Mouse (Mus musculus) left cerebral cortex, adult 2 months (tissue): Measurements from ENCODE around the gene Fmo4. TPM values are rescaled to one million over a fixed set of nuclear protein-coding genes. Genes with fewer than 3 reads are reported as not detected.

Experiments
- DNase-seq, 2 experiments: peaks; one replicate each; pipeline ENCODE4 v3.0.0; 2021 to 2022; ENCODE audit warnings: low spot score in 2 of 2, mixed read lengths in 1 of 2; ENCODE audit errors: extremely low spot score in 1 of 2
- H3K27ac ChIP-seq: fragments of 200-600 bp; 2 replicates; pipeline ENCODE4 v1.8.1; 2022
- H3K4me3 ChIP-seq: fragments of 200-600 bp; 2 replicates; pipeline ENCODE4 v1.8.1; 2022
- CTCF ChIP-seq: fragments of 200-600 bp; IDR thresholded peaks from 2 replicates; pipeline ENCODE4 v1.8.1; 2022; ENCODE audit warnings: antibody characterized with exemption, mild to moderate bottlenecking, moderate library complexity
- intact Hi-C: fragments of 180-260 bp; cut with DNase I; formaldehyde crosslinking; loops from one replicate; pipeline ENCODE4 v1.15.1; 2025
- long read RNA-seq, 2 experiments: library from polyadenylated mRNA; stranded (forward); transcript quantifications; one replicate each; pipeline ENCODE4 v2.0.0; 2021; ENCODE audit warnings: borderline mapping rate in 2 of 2
- total RNA-seq, 2 experiments: library from RNA; stranded (reverse); gene quantifications; 2 replicates each; pipeline ENCODE4 v1.2.3; 2021

The Fmo4 gene
- total RNA-seq: not detected
- long read RNA-seq, experiment 1: 0 reads
- long read RNA-seq, experiment 2: 0 reads

GRCm38 (mm10) chr1:162813836-162814156 is at the start of gene Fmo4:
Gene Fmo4, minus strand, starts transcription at chr1:162813972.
- DNase-seq: no peak
- intact Hi-C loops: loop anchor here (5.0 kb wide), 1 partner anchor 259 kb away; no protein-coding TSS in a partner anchor
- Histone ChIP-seq H3K27ac (no peak within 1 kb of the TSS), H3K4me3 (no peak within 1 kb of the TSS)
- TF ChIP-seq CTCF: peak; percentile 58

- intact Hi-C loops: no loop called here
- no peak overlapping the region for H3K27ac ChIP-seq
- TF ChIP-seq CTCF: no peak
- H3K4me3 ChIP-seq: no peak overlapping the region
- DNase-seq: no peak
Observed at GRCm38 (mm10) chr1:162862328-162862727, 48.6 kb upstream of the Fmo4 start.

DNA sequence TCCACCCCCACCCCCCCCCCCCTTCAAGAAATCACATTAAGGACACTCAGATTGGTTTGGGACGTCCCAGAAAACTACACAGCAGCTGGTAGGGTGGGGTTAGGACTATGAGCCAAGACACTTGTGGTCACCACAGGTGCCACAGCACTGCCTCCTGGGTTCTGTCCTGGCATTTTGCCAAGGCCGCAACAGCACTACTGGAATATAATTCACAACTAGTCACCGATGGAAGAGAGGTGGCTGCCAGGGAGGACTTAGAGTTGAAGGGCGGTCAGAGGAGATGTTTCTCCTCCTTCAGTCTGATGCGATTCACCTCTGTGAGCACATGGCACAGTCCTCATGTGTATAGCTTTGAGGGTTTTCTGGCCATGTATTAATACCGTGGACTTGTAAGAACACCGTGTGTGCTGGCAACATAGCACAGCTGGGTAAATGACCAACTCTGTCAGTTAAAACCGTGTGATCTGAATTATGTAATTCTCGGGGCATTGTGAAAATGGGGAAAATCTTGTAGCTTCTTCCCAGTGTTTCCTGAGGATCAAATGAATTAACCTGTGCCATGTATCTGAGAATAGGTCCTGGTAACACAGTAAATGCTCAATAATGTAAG is 46.3 kb upstream of the Fmo4 start:
- no peak for DNase-seq
- TF ChIP-seq CTCF: no peak
- intact Hi-C loops: no loop called here

GRCm38 (mm10) chr1:162859545-162859976 is 45.8 kb upstream of the Fmo4 start:
- H3K27ac ChIP-seq: no peak overlapping the region; the same call in 1 of the 2 replicates
- TF ChIP-seq CTCF: no peak
- intact Hi-C loops: no loop called here
- no peak for DNase-seq
- H3K4me3 ChIP-seq: peak overlapping the region; percentile 28

More for the DNA sequence above, 46.3 kb upstream of the Fmo4 start:
- Histone ChIP-seq H3K4me3 (no peak overlapping the region), H3K27ac (no peak overlapping the region)

DNA sequence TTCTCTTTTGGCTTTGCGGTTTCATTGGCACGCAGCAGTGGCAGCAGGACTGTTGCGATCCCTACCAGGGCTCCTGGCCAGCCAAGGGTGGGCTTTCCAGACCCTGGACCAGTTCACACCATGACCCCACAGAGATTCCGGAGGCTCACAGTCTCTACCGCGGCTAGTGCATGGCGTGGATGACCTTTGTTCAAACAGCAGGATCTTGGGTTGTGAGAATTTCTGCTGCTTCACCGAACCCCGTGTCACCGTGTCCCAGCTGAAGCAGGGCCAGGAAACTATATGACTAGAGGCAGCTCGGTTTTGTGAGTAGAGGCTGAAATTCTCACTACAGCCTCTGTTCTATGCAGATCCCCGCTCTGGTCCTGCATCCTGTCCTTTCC is 45.0 kb upstream of the Fmo4 start:
- Histone ChIP-seq H3K4me3 (peak overlapping the region; percentile 35), H3K27ac (peak overlapping the region; percentile 47; the same call in 1 of the 2 replicates)
- intact Hi-C loops: no loop called here
- DNase-seq: no peak
- no peak for TF ChIP-seq CTCF

DNA sequence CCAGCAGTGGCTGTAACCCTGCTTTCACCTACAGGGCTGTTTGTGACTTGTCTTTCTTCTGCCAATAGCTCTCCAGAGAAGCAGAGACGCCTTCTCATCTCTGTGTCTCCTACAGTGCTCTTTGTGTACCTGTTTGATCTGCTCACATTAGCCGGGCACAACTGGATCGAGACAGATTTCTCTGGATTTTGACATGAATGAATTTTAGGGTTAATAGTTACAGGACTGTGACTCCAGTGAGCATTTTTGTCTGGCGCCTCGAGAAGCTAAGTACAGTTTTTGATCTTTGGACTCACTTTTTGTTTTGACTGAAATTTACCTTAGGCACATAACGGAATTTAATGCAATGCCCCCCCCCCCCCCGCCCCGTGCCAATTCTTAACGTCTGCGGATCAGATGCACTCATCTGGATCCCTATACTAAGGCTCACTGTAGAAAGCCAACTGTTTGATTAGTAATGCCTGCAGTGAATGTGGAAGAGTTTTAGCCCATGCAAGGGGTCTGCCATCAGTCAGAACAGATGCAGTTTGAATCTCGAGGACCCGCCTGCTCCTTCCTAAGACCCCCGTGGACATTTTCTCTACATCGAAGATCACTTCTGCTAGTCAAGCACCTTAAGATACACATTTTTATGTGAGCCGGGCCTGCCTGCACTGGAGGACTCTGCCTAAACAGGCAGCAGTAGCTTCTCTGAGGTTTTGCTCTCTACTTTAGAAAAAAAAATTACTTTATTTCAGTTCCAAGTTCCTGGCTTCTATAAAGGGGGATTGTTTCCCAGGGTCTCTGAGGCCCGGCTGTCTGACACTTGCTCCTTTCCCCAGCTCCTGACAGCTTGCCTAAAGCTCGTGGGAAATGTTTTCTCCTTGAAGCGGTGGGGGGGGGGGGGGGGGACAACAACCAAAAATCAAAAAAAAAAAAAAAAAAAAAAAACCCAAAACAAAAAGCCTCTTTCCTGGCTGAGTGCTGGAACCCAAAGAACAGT is 44.3 kb upstream of the Fmo4 start:
- no peak for TF ChIP-seq CTCF
- peak overlapping the region; percentile 35; the same call in 1 of the 2 replicates for H3K4me3 ChIP-seq
- intact Hi-C loops: no loop called here
- DNase-seq: no peak
- no peak overlapping the region for H3K27ac ChIP-seq

GRCm38 (mm10) chr1:162853812-162854482 is 40.2 kb upstream of the Fmo4 start:
- Histone ChIP-seq H3K27ac (no peak overlapping the region), H3K4me3 (no peak overlapping the region)
- intact Hi-C loops: no loop called here
- TF ChIP-seq CTCF: no peak
- no peak for DNase-seq

DNA sequence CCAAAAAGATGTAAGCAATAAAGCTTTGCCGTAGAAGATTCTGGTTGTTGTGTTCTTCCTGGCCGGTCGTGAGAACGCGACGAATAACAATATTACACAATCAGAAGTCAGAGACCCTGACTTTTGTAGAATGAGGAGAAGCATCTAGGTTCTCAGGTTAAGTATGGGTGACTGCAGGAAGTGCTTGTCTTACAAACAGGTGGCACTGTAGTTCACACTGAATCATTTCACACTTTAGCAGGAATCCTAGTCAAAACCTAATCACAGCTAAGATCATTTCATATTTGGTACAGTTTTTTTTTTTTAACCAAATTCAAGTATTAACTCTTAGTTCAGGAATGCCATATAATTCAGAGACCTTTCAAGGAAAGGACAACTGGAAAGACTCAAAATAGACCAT is 33.8 kb upstream of the Fmo4 start:
- no peak overlapping the region for H3K27ac ChIP-seq
- H3K4me3 ChIP-seq: no peak overlapping the region
- DNase-seq: no peak
- TF ChIP-seq CTCF: peak; percentile 16
- intact Hi-C loops: no loop called here

DNA sequence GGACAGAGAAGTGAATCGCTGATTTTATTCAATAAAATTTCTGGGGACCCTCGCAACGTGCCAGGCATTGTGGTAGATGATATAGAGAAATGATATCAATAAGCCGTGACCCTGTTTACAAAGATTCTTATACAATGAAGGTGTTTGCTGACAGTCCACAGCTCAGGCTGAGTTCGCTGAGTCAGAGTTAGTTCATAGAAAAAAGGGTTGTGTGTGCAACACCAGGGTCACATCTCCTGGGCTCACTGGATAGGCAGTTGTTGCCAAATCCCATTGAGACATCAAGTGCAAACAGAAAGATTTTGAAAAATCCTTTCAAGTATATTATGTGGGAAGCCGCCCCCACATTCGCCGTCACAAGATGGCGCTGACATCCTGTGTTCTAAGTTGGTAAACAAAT is 26.4 kb upstream of the Fmo4 start:
- no peak for DNase-seq
- intact Hi-C loops: no loop called here
- H3K27ac ChIP-seq: no peak overlapping the region
- no peak for TF ChIP-seq CTCF
- no peak overlapping the region for H3K4me3 ChIP-seq

DNA sequence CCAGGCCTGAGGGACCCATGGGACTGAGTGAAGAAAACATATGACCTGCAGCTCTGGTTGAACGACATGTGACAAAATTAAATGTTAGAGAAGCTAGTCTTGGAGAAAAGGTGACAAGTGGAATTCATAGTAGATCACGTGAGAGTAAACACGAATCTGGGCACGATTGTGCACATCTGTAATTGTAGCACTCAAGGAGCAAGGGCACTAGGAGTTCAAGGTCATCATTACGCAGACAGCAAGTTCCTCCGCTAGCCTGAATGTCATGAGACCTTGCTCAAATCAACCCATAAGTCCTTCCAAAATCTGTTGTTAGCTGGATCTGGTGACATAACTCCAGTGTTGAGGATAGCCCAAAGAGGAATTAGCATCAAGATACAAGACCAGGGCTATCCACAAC is 25.2 kb upstream of the Fmo4 start:
- intact Hi-C loops: no loop called here
- Histone ChIP-seq H3K4me3 (no peak overlapping the region), H3K27ac (no peak overlapping the region)
- DNase-seq: no peak
- TF ChIP-seq CTCF: no peak

GRCm38 (mm10) chr1:162834342-162834741 is 20.6 kb upstream of the Fmo4 start:
- no peak overlapping the region for H3K27ac ChIP-seq
- no peak overlapping the region for H3K4me3 ChIP-seq
- intact Hi-C loops: no loop called here
- no peak for TF ChIP-seq CTCF
- DNase-seq: no peak

DNA sequence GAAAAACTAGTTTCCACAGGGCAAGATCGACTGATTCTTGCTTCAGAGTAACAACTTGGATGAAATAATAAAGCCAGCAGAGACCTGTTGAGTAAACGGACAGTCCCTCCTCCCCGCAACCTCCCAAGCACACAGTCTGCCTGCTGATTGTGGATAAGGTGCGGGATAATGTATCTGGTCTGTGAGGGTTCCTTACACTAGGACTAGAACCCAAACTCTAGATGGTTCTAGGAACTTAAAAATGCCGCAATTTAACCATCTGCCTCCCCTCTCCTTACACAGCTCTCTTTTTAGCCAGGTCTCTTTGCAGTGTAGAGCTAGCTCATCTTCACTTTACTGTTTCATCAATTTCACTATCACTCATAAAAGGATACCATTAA is 18.8 kb upstream of the Fmo4 start:
- no peak for DNase-seq
- no peak for TF ChIP-seq CTCF
- intact Hi-C loops: no loop called here
- Histone ChIP-seq H3K27ac (no peak overlapping the region), H3K4me3 (no peak overlapping the region)
